In genomic region chr4:13093234-13093899, GRCm38 (mm10) we compare ENCODE assay signal across 8 mouse cellular contexts.
A peak's percentile ranks its signal among the peaks of the same experiment; 100 is the strongest.
DNase-seq lines count a peak whose midpoint lies in the region; ATAC-seq and TF ChIP-seq lines count a peak whose summit lies in the region.
"Had no signal": no experiment of that assay in that cellular context is flagged by ENCODE, and none has a peak within 500 bp of the region (broad histone marks: within the 10 kb centered on the region; RNA-seq: fewer than 3 reads in every experiment).

No protein-coding gene starts in this region.

- 0 out of 2 replicates have a peak, but pooled peaks cover 13% of the 10 kb centered on the region for H3K4me1 ChIP-seq in intestine, embryonic 14.5 days (replicated peaks; ENCODE audit: control insufficient read depth, insufficient read depth, low read length)
- H3K4me1 ChIP-seq in intestine, postnatal 0 days (replicated peaks; ENCODE audit: control insufficient read depth, insufficient read depth, low read length) = no peaks in the 10 kb centered on the region
- H3K4me1 ChIP-seq in embryonic fibroblast, embryonic 13.5 days (ENCODE audit: control insufficient read depth, insufficient read depth, low read length) = no peaks in the 10 kb centered on the region; the same call in 1 of the 2 replicates
- H3K4me1 ChIP-seq in neural tube, embryonic 12.5 days = peaks cover 6% of the 10 kb centered on the region

- WGBS in intestine, embryonic 14.5 days = 22% methylated on average over 8 of the region's 8 CpGs
- 53% methylated on average over 8 of the region's 8 CpGs for WGBS in intestine, postnatal 0 days
- WGBS in neural tube, embryonic 12.5 days = 40% methylated on average over 8 of the region's 8 CpGs

- H3K4me3 ChIP-seq in intestine, embryonic 14.5 days (ENCODE audit: low read depth, low read length) = no peak overlapping the region
- H3K4me3 ChIP-seq in intestine, postnatal 0 days (ENCODE audit: low read depth, low read length) = no peak overlapping the region
- no peak overlapping the region for H3K4me3 ChIP-seq in embryonic fibroblast, embryonic 13.5 days (ENCODE audit: insufficient read depth, low read length)
- no peak overlapping the region for H3K4me3 ChIP-seq in neural tube, embryonic 12.5 days

- no peaks in the 10 kb centered on the region for H3K36me3 ChIP-seq in intestine, embryonic 14.5 days (ENCODE audit: control insufficient read depth, insufficient read depth, low read length)
- H3K36me3 ChIP-seq in intestine, postnatal 0 days (ENCODE audit: control insufficient read depth, insufficient read depth) = no peaks in the 10 kb centered on the region
- H3K36me3 ChIP-seq in neural tube, embryonic 12.5 days = no peaks in the 10 kb centered on the region

- peak; percentile 60; the same call in 1 of the 2 replicates for ATAC-seq in intestine, embryonic 14.5 days (replicated peaks; ENCODE audit: low FRiP score, low TSS enrichment, low read depth)
- ATAC-seq in intestine, postnatal 0 days = no peak
- 0 out of 2 replicates have a peak, but pooled peaks have one; percentile 25 for ATAC-seq in neural tube, embryonic 12.5 days (ENCODE audit: low FRiP score, low read depth)

- no peak for TF ChIP-seq POLR2A in embryonic fibroblast, embryonic 13.5 days (IDR thresholded peaks at IDR 0.05; ENCODE audit: low read depth, low read length)

- no peak for TF ChIP-seq CTCF in intestine, postnatal 0 days (IDR thresholded peaks at IDR 0.05; ENCODE audit: low read depth)
- no peak for TF ChIP-seq CTCF in embryonic fibroblast, embryonic 13.5 days (IDR thresholded peaks at IDR 0.05; ENCODE audit: borderline replicate concordance, insufficient read depth, low read length)

- no peak overlapping the region for H3K9ac ChIP-seq in intestine, embryonic 14.5 days (ENCODE audit: low read length)
- no peak overlapping the region for H3K9ac ChIP-seq in intestine, postnatal 0 days (ENCODE audit: low read depth, low read length)
- H3K9ac ChIP-seq in neural tube, embryonic 12.5 days = no peak overlapping the region
- H3K9ac ChIP-seq: hindbrain, embryonic 14.5 days had no signal

- no peaks in the 10 kb centered on the region for H3K9me3 ChIP-seq in intestine, embryonic 14.5 days (ENCODE audit: control insufficient read depth, low read length)
- H3K9me3 ChIP-seq in intestine, postnatal 0 days (ENCODE audit: control insufficient read depth) = no peaks in the 10 kb centered on the region
- no peaks in the 10 kb centered on the region for H3K9me3 ChIP-seq in neural tube, embryonic 12.5 days

- H3K27me3 ChIP-seq in intestine, embryonic 14.5 days (replicated peaks; ENCODE audit: control insufficient read depth, insufficient read depth, low read length) = no peaks in the 10 kb centered on the region
- H3K27me3 ChIP-seq in intestine, postnatal 0 days (replicated peaks; ENCODE audit: control insufficient read depth, insufficient read depth, low read length) = no peaks in the 10 kb centered on the region
- no peaks in the 10 kb centered on the region for H3K27me3 ChIP-seq in neural tube, embryonic 12.5 days (replicated peaks)

- H3K27ac ChIP-seq in intestine, embryonic 14.5 days (ENCODE audit: low read depth) = peak overlapping the region; percentile 41; the same call in 1 of the 2 replicates
- no peak overlapping the region for H3K27ac ChIP-seq in intestine, postnatal 0 days (ENCODE audit: low read depth, low read length)
- H3K27ac ChIP-seq in embryonic fibroblast, embryonic 13.5 days (ENCODE audit: insufficient read depth, low read length) = peak overlapping the region; percentile 45
- H3K27ac ChIP-seq in neural tube, embryonic 12.5 days = no peak overlapping the region
- H3K27ac ChIP-seq: hindbrain, embryonic 14.5 days had no signal

- DNase-seq in intestine, embryonic 14.5 days (ENCODE audit: low spot score) = peak; percentile 63
- peak; percentile 79 for DNase-seq in embryo, embryonic 10 days (ENCODE audit: low spot score)
- no peak for DNase-seq in ovary, postnatal 36 days (ENCODE audit: low spot score)
- DNase-seq in thymus, postnatal 14 days = no peak

- peak overlapping the region; percentile 26; the same call in 1 of the 2 replicates for H3K4me2 ChIP-seq in intestine, embryonic 14.5 days (ENCODE audit: low read length)
- H3K4me2 ChIP-seq in intestine, postnatal 0 days (replicated peaks; ENCODE audit: low read depth) = no peak overlapping the region
- no peak overlapping the region for H3K4me2 ChIP-seq in neural tube, embryonic 12.5 days (replicated peaks)
- H3K4me2 ChIP-seq: hindbrain, embryonic 14.5 days had no signal

Comparison
In these comparisons a context has a peak if more than half of its experiments do, and no peak if none do; other contexts are left out.
1. H3K27ac ChIP-seq: peak in intestine, embryonic 14.5 days (single experiment) and embryonic fibroblast, embryonic 13.5 days (single experiment); none in intestine, postnatal 0 days (single experiment) and neural tube, embryonic 12.5 days (single experiment).
2. DNase-seq: peak in intestine, embryonic 14.5 days (single experiment) and embryo, embryonic 10 days (single experiment); none in ovary, postnatal 36 days (single experiment) and thymus, postnatal 14 days (single experiment).